Mouse (Mus musculus): ENCODE results near the gene Cd3g. TPM values are rescaled to one million over a fixed set of nuclear protein-coding genes. Genes with fewer than 3 reads are reported as not detected.

The Cd3g gene
- total and polyA plus RNA-seq, 2 experiments from 2014 or later, result not detected

DNA sequence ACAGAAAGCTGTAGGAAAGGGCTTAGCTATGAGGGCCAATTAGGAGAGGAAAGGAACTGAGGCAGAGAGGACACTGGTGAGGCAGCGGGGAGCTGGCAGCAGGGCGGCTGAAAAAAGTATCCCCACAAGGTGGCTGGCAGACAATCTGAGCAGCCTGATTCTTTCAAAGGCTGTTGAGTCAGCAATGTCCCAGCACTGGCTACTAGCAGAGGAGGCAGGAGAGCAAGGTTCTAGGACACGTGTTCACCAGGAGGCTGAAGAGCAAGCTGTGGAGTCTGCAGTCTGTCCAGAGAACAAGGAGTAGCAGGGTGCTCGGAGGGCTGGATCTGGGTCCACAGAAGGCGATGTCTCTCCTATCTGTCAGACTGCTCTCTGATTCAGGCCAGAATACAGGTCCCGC is 18.9 kb upstream of the Cd3g start:
- H3K27me3 ChIP-seq (ENCODE audit: insufficient read depth, low read length), result no peaks in the 10 kb centered on the region
- H3K4me1 ChIP-seq (ENCODE audit: insufficient read depth), result no peaks in the 10 kb centered on the region
- no peak for ATAC-seq
- no peaks in the 10 kb centered on the region for H3K36me3 ChIP-seq (ENCODE audit: insufficient read depth)
- no peak overlapping the region for H3K4me3 ChIP-seq (ENCODE audit: low read depth, low read length)
- no peak for TF ChIP-seq CTCF (IDR thresholded peaks at IDR 0.05; ENCODE audit: low read depth)
- no peak overlapping the region for H3K9ac ChIP-seq
- DNase-seq, result no peak
- H3K27ac ChIP-seq (ENCODE audit: low read depth, low read length), result no peak overlapping the region
- H3K4me2 ChIP-seq (ENCODE audit: low read depth), result no peak overlapping the region
- WGBS, result 50% methylated on average over 6 of the region's 6 CpGs
- H3K9me3 ChIP-seq (ENCODE audit: low read length), result no peaks in the 10 kb centered on the region

DNA sequence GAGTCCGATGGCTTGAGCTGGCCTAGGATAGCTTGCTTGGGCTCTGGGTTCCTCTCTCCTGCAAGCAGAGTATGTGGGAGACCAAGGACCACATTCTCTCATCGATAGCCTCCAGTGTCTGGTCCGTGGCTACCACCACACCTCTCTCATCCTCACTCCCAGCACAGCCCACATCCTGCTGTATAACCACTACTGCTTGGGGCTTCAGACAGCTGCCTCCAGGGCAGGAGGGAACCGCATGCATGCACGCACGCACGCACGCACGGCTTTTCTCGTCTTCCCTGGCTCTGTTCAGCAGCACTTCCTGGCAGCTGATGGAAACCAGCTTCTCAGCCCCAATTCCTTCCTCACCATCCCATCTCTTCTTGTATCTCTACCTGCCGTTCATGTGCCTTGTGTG is 17.9 kb upstream of the Cd3g start:
- no peak overlapping the region for H3K4me2 ChIP-seq (ENCODE audit: low read depth)
- no peaks in the 10 kb centered on the region for H3K4me1 ChIP-seq (ENCODE audit: insufficient read depth)
- H3K36me3 ChIP-seq (ENCODE audit: insufficient read depth), result no peaks in the 10 kb centered on the region
- no peak for TF ChIP-seq CTCF (IDR thresholded peaks at IDR 0.05; ENCODE audit: low read depth)
- H3K27me3 ChIP-seq (ENCODE audit: insufficient read depth, low read length), result no peaks in the 10 kb centered on the region
- no peak overlapping the region for H3K27ac ChIP-seq (ENCODE audit: low read depth, low read length)
- DNase-seq (no peak), ATAC-seq (no peak)
- no peak overlapping the region for H3K9ac ChIP-seq
- 84% methylated on average over 11 of the region's 11 CpGs for WGBS
- no peaks in the 10 kb centered on the region for H3K9me3 ChIP-seq (ENCODE audit: low read length)
- H3K4me3 ChIP-seq (ENCODE audit: low read depth, low read length), result no peak overlapping the region

DNA sequence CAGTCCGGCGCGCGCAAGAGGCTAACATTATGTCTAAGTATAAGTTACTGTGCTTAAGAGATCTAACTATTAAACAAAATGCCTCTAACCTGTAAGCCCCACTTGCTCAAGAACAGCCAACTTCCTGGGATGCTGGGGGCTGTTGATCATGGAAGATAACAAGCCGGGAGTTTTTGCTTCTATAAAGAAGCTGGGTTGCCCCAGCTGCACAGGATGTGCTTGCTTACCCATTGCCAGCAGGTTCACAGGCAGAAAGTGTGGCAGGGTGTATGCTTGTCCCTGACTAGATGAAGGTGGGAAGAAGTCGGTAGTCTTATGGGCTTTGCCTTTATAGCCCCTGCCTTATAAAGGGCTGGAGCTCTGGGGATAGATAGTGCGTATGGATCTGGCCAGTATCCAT is 16.4 kb upstream of the Cd3g start:
- Histone ChIP-seq H3K27ac (ENCODE audit: low read depth, low read length) (no peak overlapping the region), H3K36me3 (ENCODE audit: insufficient read depth) (no peaks in the 10 kb centered on the region), H3K9ac (no peak overlapping the region), H3K4me1 (ENCODE audit: insufficient read depth) (no peaks in the 10 kb centered on the region), H3K27me3 (ENCODE audit: insufficient read depth, low read length) (no peaks in the 10 kb centered on the region), H3K4me3 (ENCODE audit: low read depth, low read length) (no peak overlapping the region), H3K4me2 (ENCODE audit: low read depth) (no peak overlapping the region), H3K9me3 (ENCODE audit: low read length) (no peaks in the 10 kb centered on the region)
- 94% methylated on average over 7 of the region's 7 CpGs for WGBS
- ATAC-seq (no peak), DNase-seq (no peak)
- TF ChIP-seq CTCF (IDR thresholded peaks at IDR 0.05; ENCODE audit: low read depth), result no peak

DNA sequence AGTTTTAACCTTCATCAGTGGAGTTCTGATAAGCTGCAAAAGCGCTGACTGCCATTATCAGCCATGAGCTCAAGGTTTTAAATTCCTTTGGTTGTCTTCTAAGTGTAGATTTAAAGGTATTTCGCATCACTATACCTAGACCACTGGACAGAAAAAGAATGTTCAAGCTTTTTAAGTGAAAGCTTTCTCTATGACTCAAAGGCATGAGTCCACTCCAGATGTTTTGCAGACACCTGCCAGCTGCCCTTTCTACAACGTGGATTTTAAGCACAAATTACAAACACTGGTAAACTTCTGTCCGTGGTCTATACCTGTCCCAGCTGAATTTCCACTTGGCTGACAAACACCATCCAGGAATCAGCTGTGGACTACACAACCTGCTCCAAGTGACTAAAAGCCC is 14.7 kb upstream of the Cd3g start:
- WGBS, result 79% methylated on average over 4 of the region's 4 CpGs
- H3K27ac ChIP-seq (ENCODE audit: low read depth, low read length), result no peak overlapping the region
- H3K4me3 ChIP-seq (ENCODE audit: low read depth, low read length), result no peak overlapping the region
- no peaks in the 10 kb centered on the region for H3K36me3 ChIP-seq (ENCODE audit: insufficient read depth)
- ATAC-seq (no peak), DNase-seq (no peak)
- no peaks in the 10 kb centered on the region for H3K4me1 ChIP-seq (ENCODE audit: insufficient read depth)
- H3K9ac ChIP-seq, result no peak overlapping the region
- H3K9me3 ChIP-seq (ENCODE audit: low read length), result no peaks in the 10 kb centered on the region
- no peak for TF ChIP-seq CTCF (IDR thresholded peaks at IDR 0.05; ENCODE audit: low read depth)
- no peaks in the 10 kb centered on the region for H3K27me3 ChIP-seq (ENCODE audit: insufficient read depth, low read length)
- no peak overlapping the region for H3K4me2 ChIP-seq (ENCODE audit: low read depth)

DNA sequence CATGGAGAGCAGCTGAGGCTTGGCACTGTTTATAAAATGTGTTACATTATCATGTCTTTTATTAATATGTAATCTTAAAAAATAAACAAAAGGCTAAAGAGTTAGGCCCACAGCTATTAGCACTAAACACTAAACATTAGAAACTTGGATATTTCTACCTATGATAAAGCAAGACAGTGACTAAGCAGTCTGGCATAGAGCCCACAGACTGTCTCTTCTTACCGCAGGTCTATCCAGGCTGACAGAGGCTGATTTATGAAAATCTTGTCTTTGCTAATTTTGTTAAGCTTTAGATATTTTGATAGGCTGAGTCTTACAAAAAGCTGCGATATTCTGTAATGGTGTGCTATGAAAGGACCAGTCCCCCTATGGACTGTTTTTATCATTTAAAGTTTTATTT is 13.0 kb upstream of the Cd3g start:
- Histone ChIP-seq H3K9ac (no peak overlapping the region), H3K27ac (ENCODE audit: low read depth, low read length) (no peak overlapping the region), H3K36me3 (ENCODE audit: insufficient read depth) (no peaks in the 10 kb centered on the region), H3K9me3 (ENCODE audit: low read length) (no peaks in the 10 kb centered on the region), H3K27me3 (ENCODE audit: insufficient read depth, low read length) (no peaks in the 10 kb centered on the region), H3K4me3 (ENCODE audit: low read depth, low read length) (no peak overlapping the region), H3K4me2 (ENCODE audit: low read depth) (no peak overlapping the region), H3K4me1 (ENCODE audit: insufficient read depth) (no peaks in the 10 kb centered on the region)
- no peak for TF ChIP-seq CTCF (IDR thresholded peaks at IDR 0.05; ENCODE audit: low read depth)
- ATAC-seq (no peak), DNase-seq (no peak)
- WGBS, result 89% methylated on average over 2 of the region's 2 CpGs

DNA sequence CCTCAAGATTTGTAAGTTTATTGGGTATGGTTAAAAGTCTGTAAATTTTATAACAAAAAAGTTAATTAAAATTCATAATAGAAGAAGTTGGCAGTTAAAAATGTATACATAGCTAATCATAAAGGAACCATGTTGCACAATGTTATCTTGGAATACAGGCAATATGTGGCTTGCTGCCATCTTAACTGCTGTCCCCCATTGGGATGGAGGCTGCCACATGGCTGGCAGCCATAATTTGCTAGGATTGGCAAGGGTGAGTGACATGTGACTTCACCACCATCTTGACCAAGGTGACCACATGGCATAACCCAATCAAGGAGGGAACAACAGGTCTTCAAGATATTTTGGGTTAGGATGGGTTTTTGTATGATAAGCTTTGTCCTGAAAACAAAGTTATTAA is 12.0 kb upstream of the Cd3g start:
- H3K4me3 ChIP-seq (ENCODE audit: low read depth, low read length), result no peak overlapping the region
- H3K36me3 ChIP-seq (ENCODE audit: insufficient read depth), result no peaks in the 10 kb centered on the region
- DNase-seq, result no peak
- no peak for ATAC-seq
- no peak overlapping the region for H3K27ac ChIP-seq (ENCODE audit: low read depth, low read length)
- H3K9ac ChIP-seq, result no peak overlapping the region
- no peaks in the 10 kb centered on the region for H3K9me3 ChIP-seq (ENCODE audit: low read length)
- no peaks in the 10 kb centered on the region for H3K27me3 ChIP-seq (ENCODE audit: insufficient read depth, low read length)
- H3K4me2 ChIP-seq (ENCODE audit: low read depth), result no peak overlapping the region
- no peaks in the 10 kb centered on the region for H3K4me1 ChIP-seq (ENCODE audit: insufficient read depth)
- TF ChIP-seq CTCF (IDR thresholded peaks at IDR 0.05; ENCODE audit: low read depth), result no peak

DNA sequence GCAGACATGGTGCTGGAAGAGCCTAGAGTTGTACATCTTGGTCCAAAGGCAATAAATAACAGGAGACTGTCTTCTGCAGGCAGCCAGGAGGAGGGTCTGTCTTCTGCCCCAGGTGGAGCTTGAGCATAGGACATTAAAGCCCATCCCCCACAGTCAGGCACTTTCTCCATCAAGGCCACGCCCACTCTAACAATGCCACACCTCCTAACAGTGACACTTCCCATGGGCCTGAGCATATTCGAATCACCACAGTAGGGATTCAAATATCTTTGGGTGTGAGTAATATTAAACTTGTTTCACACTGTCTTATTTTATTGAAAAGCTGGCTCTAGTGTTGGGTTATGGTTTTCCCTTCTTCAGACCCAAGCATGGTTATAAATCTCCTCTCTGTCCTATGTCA is 11.6 kb upstream of the Cd3g start:
- Histone ChIP-seq H3K27ac (ENCODE audit: low read depth, low read length) (no peak overlapping the region), H3K9ac (no peak overlapping the region), H3K4me2 (ENCODE audit: low read depth) (no peak overlapping the region), H3K4me3 (ENCODE audit: low read depth, low read length) (no peak overlapping the region), H3K9me3 (ENCODE audit: low read length) (no peaks in the 10 kb centered on the region), H3K4me1 (ENCODE audit: insufficient read depth) (no peaks in the 10 kb centered on the region), H3K27me3 (ENCODE audit: insufficient read depth, low read length) (no peaks in the 10 kb centered on the region), H3K36me3 (ENCODE audit: insufficient read depth) (no peaks in the 10 kb centered on the region)
- WGBS, result 89% methylated on average over 2 of the region's 2 CpGs
- TF ChIP-seq CTCF (IDR thresholded peaks at IDR 0.05; ENCODE audit: low read depth), result no peak
- ATAC-seq, result no peak
- no peak for DNase-seq

DNA sequence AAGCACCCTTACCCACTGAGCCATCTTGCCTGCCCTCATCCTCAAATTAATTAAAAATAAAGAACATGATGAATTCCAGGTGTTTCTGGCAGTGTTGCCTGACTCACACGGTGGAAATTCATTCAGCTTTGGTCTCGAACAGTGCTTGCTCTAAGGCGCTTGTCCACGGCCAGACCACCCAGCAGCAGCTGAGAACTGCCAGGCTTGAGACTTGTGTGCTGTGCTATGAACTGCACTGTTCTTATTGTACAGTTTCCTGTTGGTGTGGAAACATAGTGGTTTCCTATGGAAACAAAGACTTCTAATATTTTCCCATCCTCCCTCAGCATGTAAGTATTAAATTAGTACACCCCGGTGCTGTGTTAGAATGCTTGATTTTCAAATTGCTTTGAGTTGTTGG is 6.7 kb upstream of the Cd3g start:
- Histone ChIP-seq H3K9ac (no peak overlapping the region), H3K27me3 (ENCODE audit: insufficient read depth, low read length) (no peaks in the 10 kb centered on the region; the same call in 1 of the 2 replicates), H3K36me3 (ENCODE audit: insufficient read depth) (no peaks in the 10 kb centered on the region), H3K4me2 (ENCODE audit: low read depth) (no peak overlapping the region), H3K27ac (ENCODE audit: low read depth, low read length) (no peak overlapping the region), H3K4me3 (ENCODE audit: low read depth, low read length) (no peak overlapping the region), H3K9me3 (ENCODE audit: low read length) (no peaks in the 10 kb centered on the region), H3K4me1 (ENCODE audit: insufficient read depth) (no peaks in the 10 kb centered on the region)
- DNase-seq (no peak), ATAC-seq (no peak)
- TF ChIP-seq CTCF (IDR thresholded peaks at IDR 0.05; ENCODE audit: low read depth), result no peak
- WGBS, result 73% methylated on average over 5 of the region's 5 CpGs
